Mouse (Mus musculus): Measurements from ENCODE around the gene Cog8. TPM values are rescaled to one million over a fixed set of nuclear protein-coding genes. Genes with fewer than 3 reads are reported as not detected.
"Not testable (repeated sequence)": the region's sequence is repeated elsewhere in the genome, so short reads cannot be mapped to it uniquely, and the experiment has no call there.

The Cog8 gene
- polyA plus RNA-seq, 1 experiment from 2014 or later = 27.1 TPM

- H3K27me3 ChIP-seq (ENCODE audit: control insufficient read depth, insufficient read depth, low read length) = no peaks in the 10 kb centered on the region
- 77% methylated on average over 4 of the region's 4 CpGs for WGBS
- no peaks in the 10 kb centered on the region for H3K9me3 ChIP-seq (replicated peaks; ENCODE audit: control insufficient read depth, low read length)
- no peak overlapping the region for H3K4me3 ChIP-seq (replicated peaks; ENCODE audit: low read length)
- H3K27ac ChIP-seq (ENCODE audit: low read length) = no peak overlapping the region
- ATAC-seq (ENCODE audit: insufficient read depth, low FRiP score) = no peak
- H3K4me1 ChIP-seq (ENCODE audit: control insufficient read depth, insufficient read depth, low read length) = no peaks in the 10 kb centered on the region
- no peak overlapping the region for H3K4me2 ChIP-seq (ENCODE audit: low read depth, low read length)
- peaks cover 3% of the 10 kb centered on the region; the same call in 1 of the 2 replicates for H3K36me3 ChIP-seq (ENCODE audit: control insufficient read depth, insufficient read depth, low read length)
- no peak overlapping the region for H3K9ac ChIP-seq (ENCODE audit: low read length)
Observed at GRCm38 (mm10) chr8:106997416-106997815, 59.1 kb downstream of the Cog8 start.

- not testable (repeated sequence) for H3K9ac ChIP-seq (ENCODE audit: low read length); H3K4me1 ChIP-seq (ENCODE audit: control insufficient read depth, insufficient read depth, low read length); H3K36me3 ChIP-seq (ENCODE audit: control insufficient read depth, insufficient read depth, low read length); H3K27me3 ChIP-seq (ENCODE audit: control insufficient read depth, insufficient read depth, low read length); ATAC-seq (ENCODE audit: insufficient read depth, low FRiP score); H3K4me3 ChIP-seq (replicated peaks; ENCODE audit: low read length); H3K9me3 ChIP-seq (replicated peaks; ENCODE audit: control insufficient read depth, low read length); H3K27ac ChIP-seq (ENCODE audit: low read length); H3K4me2 ChIP-seq (ENCODE audit: low read depth, low read length)
- 80% methylated on average over 4 of the region's 4 CpGs for WGBS
Observed at GRCm38 (mm10) chr8:106996339-106996738, 60.1 kb downstream of the Cog8 start.

Small RNA genes lying within 50 kb of the gene (microRNA-seq; reads per million reads assigned to microRNA genes)
- 0.50 reads per million for gene Mir7075

Other genes with a start within 250 kb of the Cog8 start
- gene Has3, start 186.4 kb downstream of the Cog8 start, polyA plus RNA-seq (2015; fragmentation: Nextera tagmentation; extraction: Ambion mirVana) = 0.81 and 0.96 TPM in 2 replicates
- 58.2 and 59.1 TPM in 2 replicates for gene Utp4, start 163.1 kb downstream of the Cog8 start, polyA plus RNA-seq (2015; fragmentation: Nextera tagmentation; extraction: Ambion mirVana)
- 8.7 and 11.8 TPM in 2 replicates for gene Sntb2, start 120.9 kb downstream of the Cog8 start, polyA plus RNA-seq (2015; fragmentation: Nextera tagmentation; extraction: Ambion mirVana)
- 60.6 and 62.1 TPM in 2 replicates for gene Vps4a, start 25.5 kb downstream of the Cog8 start, polyA plus RNA-seq (2015; fragmentation: Nextera tagmentation; extraction: Ambion mirVana)
- 35.3 and 35.7 TPM in 2 replicates for gene Pdf, start 8.1 kb downstream of the Cog8 start, polyA plus RNA-seq (2015; fragmentation: Nextera tagmentation; extraction: Ambion mirVana)
- 63.5 and 79.8 TPM in 2 replicates for gene Nip7, start 188 bp upstream of the Cog8 start, polyA plus RNA-seq (2015; fragmentation: Nextera tagmentation; extraction: Ambion mirVana)
- gene Tmed6, start 9.0 kb upstream of the Cog8 start, polyA plus RNA-seq (2015; fragmentation: Nextera tagmentation; extraction: Ambion mirVana) = 82.3 and 84.1 TPM in 2 replicates
- 13.1 and 14.0 TPM in 2 replicates for gene Terf2, start 39.9 kb upstream of the Cog8 start, polyA plus RNA-seq (2015; fragmentation: Nextera tagmentation; extraction: Ambion mirVana)
- 104 and 106 TPM in 2 replicates for gene Cyb5b, start 94.0 kb upstream of the Cog8 start, polyA plus RNA-seq (2015; fragmentation: Nextera tagmentation; extraction: Ambion mirVana)
- 9.0 and 11.7 TPM in 2 replicates for gene Nfat5, start 236.8 kb upstream of the Cog8 start, polyA plus RNA-seq (2015; fragmentation: Nextera tagmentation; extraction: Ambion mirVana)

All from stomach, embryonic 16.5 days (tissue).